Mouse (Mus musculus) heart, embryonic 10.5 days (tissue): ENCODE measurements around the gene Synpo2. TPM values are rescaled to one million over a fixed set of nuclear protein-coding genes. Genes with fewer than 3 reads are reported as not detected.

Source experiments
- DNase-seq: peaks from one replicate; pipeline ENCODE4 v3.0.0-alpha.2; 2017; ENCODE audit warnings: low spot score
- H3K27ac ChIP-seq: fragments of 300-500 bp; sonication (generic); 2 replicates; pipeline ENCODE4 v1.5.1; 2016; ENCODE audit warnings: mild to moderate bottlenecking
- H3K27me3 ChIP-seq: fragments of 300-500 bp; sonication (generic); 2 replicates; pipeline ENCODE4 v1.6.1; 2016; ENCODE audit warnings: mild to moderate bottlenecking; ENCODE audit not compliant: poor library complexity, insufficient read depth, severe bottlenecking
- H3K36me3 ChIP-seq: fragments of 300-500 bp; sonication (generic); 2 replicates; pipeline ENCODE4 v1.6.1; 2016; ENCODE audit warnings: mild to moderate bottlenecking, moderate library complexity
- H3K4me1 ChIP-seq: fragments of 300-500 bp; sonication (generic); 2 replicates; pipeline ENCODE4 v1.6.1; 2016; ENCODE audit warnings: mild to moderate bottlenecking
- H3K4me3 ChIP-seq: fragments of 300-500 bp; sonication (generic); 2 replicates; pipeline ENCODE4 v1.5.1; 2016; ENCODE audit warnings: mild to moderate bottlenecking, moderate library complexity
- H3K9me3 ChIP-seq: fragments of 300-500 bp; sonication (generic); 2 replicates; pipeline ENCODE4 v1.6.1; 2016; ENCODE audit warnings: mild to moderate bottlenecking, moderate library complexity
- WGBS: fragments of 180-500 bp; shearing (Covaris S2); methylation state at CpG from one replicate; pipeline ENCODE4 v1.1.7; 2016; 5-methylcytosine and 5-hydroxymethylcytosine counted together
- polyA plus RNA-seq: library from polyadenylated mRNA; unstranded; fragments of >200 nt; fragmentation: Nextera tagmentation; extraction: Ambion mirVana; gene quantifications from 2 replicates; pipeline ENCODE4 v1.2.1, GENCODE M21; 2016

Synpo2 gene
- polyA plus RNA-seq, 1 experiment from 2014 or later, result 17.7 TPM

DNA sequence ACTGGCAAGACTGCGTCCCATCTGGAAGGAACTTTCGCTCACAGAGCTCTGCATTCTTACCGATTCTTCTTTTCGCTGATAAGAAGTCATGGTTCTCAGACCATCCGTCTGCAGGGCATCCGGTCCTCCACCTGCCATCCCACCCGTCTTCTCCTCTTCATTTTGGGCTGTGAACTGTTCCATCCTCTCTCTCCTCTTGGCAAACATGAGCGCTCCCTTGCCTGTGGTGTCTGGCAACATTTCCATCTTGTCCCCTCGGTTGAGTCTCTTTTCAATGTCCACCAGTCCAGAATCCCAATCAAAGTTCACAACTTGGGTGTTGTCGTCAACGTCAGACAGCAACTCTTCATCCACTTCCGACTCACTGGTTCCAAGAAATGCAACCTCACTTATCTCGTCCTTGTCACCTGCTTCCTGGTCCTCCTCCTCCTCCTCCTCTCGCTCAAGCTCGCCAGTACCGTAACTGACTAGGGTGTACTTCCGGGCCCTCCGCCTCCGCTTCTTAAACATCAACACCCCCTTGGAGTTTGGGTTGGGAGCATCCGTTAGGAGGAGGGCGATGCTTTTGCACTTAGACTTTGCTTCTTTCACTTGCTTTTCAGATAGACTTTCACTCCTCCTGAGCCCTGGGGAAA lies 121.8 kb downstream of the Synpo2 start:
- WGBS, result 74% methylated on average over 21 of the region's 21 CpGs
- no peak overlapping the region for H3K4me3 ChIP-seq
- H3K27ac ChIP-seq, result 0 out of 2 replicates have a peak overlapping the region, but pooled peaks have one; percentile 16
- no peak for DNase-seq
- H3K27me3 ChIP-seq, result no peaks in the 10 kb centered on the region
- peaks cover 44% of the 10 kb centered on the region for H3K4me1 ChIP-seq
- H3K9me3 ChIP-seq, result no peaks in the 10 kb centered on the region
- peaks cover 37% of the 10 kb centered on the region for H3K36me3 ChIP-seq

DNA sequence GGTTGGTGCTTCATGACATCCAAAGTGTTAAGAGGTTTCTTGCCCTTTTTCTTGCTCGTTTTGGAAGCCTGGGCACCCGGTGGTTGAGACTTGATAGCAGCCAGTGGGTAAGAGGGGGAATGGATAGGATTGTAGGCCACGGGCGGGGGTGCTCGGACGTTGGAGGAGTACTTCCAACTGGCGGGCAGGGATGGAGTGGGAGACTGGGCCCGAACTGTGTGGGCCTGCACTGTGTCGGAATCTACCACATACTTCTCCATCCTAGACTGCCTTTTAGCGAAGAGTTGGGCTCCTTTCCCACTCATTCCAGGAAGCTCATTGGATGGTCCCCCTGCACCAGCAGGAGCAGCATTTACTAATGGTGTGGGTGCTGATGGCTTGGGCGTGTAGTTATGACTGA lies 123.2 kb downstream of the Synpo2 start:
- Histone ChIP-seq H3K4me1 (peaks cover 53% of the 10 kb centered on the region), H3K27me3 (no peaks in the 10 kb centered on the region), H3K4me3 (0 out of 2 replicates have a peak overlapping the region, but pooled peaks have one; percentile 8), H3K36me3 (peaks cover 37% of the 10 kb centered on the region), H3K27ac (peak overlapping the region; percentile 59), H3K9me3 (no peaks in the 10 kb centered on the region)
- WGBS, result 78% methylated on average over 11 of the region's 11 CpGs
- DNase-seq, result no peak

DNA sequence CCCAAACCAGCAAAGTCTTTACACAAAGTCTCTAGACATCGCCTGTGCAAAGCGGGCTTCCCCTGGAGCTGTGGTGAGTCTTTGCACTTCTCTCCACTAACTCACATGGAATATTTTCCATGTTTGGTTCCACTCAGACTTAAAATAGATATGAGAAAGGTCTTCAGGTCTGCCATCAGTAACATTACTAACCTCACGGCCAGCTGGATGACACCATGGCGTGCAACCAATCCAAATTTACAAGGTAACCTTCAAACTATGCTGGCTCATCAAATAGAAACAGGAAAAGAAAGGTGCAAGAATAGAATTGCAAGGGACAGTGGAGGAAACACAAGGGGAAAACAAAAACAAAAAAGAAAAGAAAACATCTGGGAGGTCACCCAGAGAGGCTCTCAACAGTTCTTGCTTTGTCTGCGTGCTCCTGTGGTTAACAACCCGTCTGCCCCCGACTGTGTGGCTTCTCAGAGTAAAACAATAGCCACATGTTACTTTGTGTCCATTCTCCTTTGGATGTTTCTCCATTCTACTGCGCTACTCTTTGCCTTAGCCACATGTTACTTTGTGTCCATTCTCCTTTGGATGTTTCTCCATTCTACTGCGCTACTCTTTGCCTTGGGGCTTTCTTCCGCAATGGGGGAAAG lies 124.8 kb downstream of the Synpo2 start:
- Histone ChIP-seq H3K27me3 (no peaks in the 10 kb centered on the region), H3K4me3 (no peak overlapping the region), H3K9me3 (no peaks in the 10 kb centered on the region), H3K4me1 (peaks cover 51% of the 10 kb centered on the region), H3K36me3 (peaks cover 37% of the 10 kb centered on the region), H3K27ac (no peak overlapping the region)
- DNase-seq, result peak; percentile 28
- WGBS, result 75% methylated on average over 10 of the region's 10 CpGs

DNA sequence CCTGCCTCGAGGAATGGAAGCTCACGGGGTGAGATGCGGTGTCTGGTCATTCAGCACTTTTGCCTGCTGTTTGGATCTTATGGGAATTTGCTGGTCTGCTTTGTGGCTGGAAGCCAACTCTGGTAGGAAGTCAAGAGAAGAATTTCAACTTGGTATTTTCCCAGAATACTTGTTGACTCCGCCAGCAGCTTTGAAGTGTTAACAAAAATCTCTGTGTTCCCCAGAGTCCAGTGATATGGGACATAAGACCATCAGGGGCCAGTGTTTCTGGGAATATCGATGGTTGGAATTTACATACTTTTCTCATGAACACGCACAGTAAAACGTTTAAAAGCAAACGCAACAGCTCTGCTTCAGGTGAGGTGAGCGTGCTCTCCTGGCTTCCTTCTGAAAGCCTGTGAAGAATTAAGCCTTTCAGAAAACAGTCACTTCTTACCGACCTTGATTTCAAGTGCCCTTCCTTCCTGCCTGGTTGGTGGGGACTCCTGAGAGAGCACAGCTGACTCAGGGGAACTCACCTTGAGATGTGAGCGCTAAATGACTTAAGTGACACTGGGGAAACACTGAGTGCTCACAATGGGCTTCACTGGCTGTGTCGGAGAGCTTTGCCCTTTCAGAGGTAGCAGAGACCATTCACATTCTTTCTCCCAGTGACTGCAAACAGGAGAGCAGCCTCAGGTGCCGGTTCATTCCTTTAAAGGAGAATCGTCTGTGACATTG lies 128.0 kb downstream of the Synpo2 start:
- 60% methylated on average over 14 of the region's 14 CpGs for WGBS
- Histone ChIP-seq H3K36me3 (peaks cover 22% of the 10 kb centered on the region), H3K9me3 (no peaks in the 10 kb centered on the region), H3K27me3 (no peaks in the 10 kb centered on the region), H3K4me3 (no peak overlapping the region), H3K27ac (peak overlapping the region; percentile 52; the same call in 1 of the 2 replicates), H3K4me1 (peaks cover 31% of the 10 kb centered on the region)
- peak; percentile 70 for DNase-seq

DNA sequence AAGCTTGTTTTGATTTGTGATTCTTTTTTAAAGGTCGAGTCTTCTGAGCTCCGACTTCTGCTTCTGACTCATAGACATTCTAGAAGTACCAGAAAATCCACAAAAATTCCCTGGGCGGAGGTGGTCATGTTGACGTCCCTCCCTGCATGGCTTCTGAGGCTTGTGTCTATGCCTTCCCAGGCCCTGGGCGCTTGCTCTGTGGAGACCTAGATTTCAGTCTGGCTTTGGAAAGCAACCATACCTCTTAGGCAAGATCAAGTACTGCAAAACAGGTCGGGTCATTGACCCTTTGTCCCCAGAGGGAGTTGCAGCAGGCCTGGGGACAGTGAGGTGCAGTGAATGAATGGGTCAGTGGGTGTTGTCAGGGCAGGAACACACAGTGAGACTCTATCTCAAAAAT lies 131.6 kb downstream of the Synpo2 start:
- H3K4me1 ChIP-seq, result peaks cover 15% of the 10 kb centered on the region
- 78% methylated on average over 6 of the region's 6 CpGs for WGBS
- no peaks in the 10 kb centered on the region for H3K9me3 ChIP-seq
- peak; percentile 38 for DNase-seq
- no peaks in the 10 kb centered on the region; the same call in 1 of the 2 replicates for H3K36me3 ChIP-seq
- H3K4me3 ChIP-seq, result no peak overlapping the region
- no peaks in the 10 kb centered on the region for H3K27me3 ChIP-seq
- H3K27ac ChIP-seq, result no peak overlapping the region

DNA sequence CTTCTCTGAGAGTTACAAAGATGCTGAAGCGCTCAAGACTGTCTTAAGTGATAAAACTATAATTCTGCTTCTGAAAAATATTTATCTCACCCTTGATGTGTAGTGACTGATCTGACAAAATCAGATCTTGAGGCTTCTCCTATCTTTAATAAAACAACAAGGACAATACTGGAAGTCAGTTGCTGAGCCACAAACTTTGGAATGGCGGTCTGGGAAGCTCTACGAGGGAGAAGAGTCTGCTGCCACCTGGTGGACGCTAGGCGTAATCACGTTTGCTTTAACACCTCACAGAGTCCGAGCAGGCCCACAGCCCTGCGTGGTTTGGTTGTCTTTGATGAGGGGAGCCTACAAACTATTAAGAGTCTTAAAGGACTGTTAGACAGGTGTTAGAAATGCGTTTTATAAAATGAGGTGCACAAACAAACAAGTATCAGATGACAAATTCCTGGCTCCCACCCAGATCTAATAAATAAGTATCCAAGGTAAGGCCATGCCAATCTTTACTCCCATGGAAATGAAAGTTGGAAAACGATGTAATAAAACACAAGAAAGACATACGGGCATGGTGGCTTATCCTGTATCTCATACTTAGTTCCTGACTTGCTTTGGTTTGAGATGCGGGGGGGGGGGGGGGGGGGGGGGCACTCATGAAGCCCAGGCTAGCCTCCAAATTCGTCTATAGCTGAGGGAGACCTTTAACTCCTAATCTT lies 132.6 kb downstream of the Synpo2 start:
- Histone ChIP-seq H3K4me1 (peaks cover 11% of the 10 kb centered on the region), H3K27me3 (no peaks in the 10 kb centered on the region), H3K9me3 (no peaks in the 10 kb centered on the region), H3K4me3 (no peak overlapping the region), H3K27ac (no peak overlapping the region), H3K36me3 (no peaks in the 10 kb centered on the region)
- DNase-seq, result peak; percentile 79
- 25% methylated on average over 13 of the region's 13 CpGs for WGBS

DNA sequence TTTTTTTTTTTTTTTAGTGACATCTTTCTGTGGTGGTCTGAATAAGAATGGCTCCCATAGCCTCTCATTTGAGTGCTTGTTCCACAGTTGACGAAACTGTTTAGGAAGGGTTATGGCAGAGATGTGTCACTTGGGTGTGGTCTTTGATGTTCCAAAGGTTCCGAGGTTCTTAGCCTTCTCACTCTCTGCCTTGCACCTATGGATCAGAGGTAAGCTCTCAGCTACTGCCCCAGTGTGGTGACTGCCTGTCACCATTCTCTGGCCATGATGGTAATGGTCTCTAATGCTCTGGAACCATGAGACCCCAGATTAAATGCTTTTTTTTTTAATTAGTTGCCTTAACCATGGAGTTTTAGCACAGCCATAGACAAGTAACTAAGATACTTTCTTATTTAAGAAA lies 134.2 kb downstream of the Synpo2 start:
- Histone ChIP-seq H3K27ac (no peak overlapping the region), H3K9me3 (no peaks in the 10 kb centered on the region), H3K4me1 (no peaks in the 10 kb centered on the region), H3K36me3 (no peaks in the 10 kb centered on the region), H3K4me3 (no peak overlapping the region), H3K27me3 (no peaks in the 10 kb centered on the region)
- peak; percentile 57 for DNase-seq
- 84% methylated on average over 2 of the region's 2 CpGs for WGBS

DNA sequence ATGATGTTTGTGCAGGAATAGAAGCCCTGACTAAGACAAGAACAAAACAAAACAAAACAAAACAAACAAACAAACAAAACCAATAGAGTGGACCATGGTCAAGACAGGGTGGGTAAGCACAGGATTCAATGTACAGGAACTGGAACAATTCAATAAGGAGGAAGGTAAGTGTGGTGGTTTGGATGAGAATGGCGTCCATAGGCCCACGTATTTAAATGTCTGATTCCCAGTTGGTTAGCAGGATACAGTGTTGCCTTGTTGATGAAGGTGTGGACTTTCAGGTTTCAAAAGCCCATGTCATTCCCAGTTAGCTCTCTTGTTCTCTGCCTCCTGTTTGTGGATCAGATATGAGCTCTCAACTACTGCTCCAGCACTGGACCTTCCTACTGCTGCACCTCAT lies 140.8 kb downstream of the Synpo2 start:
- Histone ChIP-seq H3K27me3 (no peaks in the 10 kb centered on the region), H3K4me1 (peaks cover 23% of the 10 kb centered on the region), H3K4me3 (no peak overlapping the region), H3K36me3 (no peaks in the 10 kb centered on the region), H3K9me3 (no peaks in the 10 kb centered on the region), H3K27ac (no peak overlapping the region)
- peak; percentile 13 for DNase-seq
- WGBS, result 87% methylated on average over 2 of the region's 2 CpGs

DNA sequence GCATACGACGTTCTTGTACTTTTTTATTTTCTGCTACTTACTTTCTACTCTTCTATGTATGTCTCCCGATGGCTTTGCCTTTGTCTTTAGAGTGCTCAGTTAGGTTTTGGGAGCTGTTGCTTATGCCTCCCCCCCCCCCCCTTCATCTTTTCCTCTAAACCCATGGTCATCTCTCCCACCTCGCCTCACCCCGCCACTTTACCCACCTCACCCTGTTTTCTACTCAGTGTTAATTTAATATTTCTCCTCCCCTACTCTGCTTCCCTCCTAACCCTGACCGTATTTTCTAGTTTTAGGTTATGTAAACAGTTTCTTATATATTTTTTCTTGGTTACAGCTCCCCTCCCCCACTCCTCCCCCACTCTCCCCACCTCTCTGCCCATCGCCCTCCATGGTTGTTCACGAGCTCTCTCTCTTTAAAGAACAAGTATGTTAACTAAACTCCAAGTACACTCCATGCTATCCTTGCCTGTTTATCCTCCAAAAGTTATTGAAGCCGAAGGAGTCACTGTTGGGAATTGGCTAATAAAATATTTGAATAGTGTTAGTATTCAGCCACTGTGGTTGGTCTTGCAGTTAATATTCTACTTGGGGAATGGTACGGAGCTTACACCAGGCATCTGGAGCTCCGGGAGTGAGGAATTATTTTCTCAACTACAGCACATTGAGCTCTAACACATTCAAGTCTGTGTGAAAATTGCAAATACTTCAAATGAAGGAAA lies 142.1 kb downstream of the Synpo2 start:
- peak overlapping the region; percentile 86 for H3K27ac ChIP-seq
- peak; percentile 41 for DNase-seq
- WGBS, result 77% methylated on average over 10 of the region's 11 CpGs

DNA sequence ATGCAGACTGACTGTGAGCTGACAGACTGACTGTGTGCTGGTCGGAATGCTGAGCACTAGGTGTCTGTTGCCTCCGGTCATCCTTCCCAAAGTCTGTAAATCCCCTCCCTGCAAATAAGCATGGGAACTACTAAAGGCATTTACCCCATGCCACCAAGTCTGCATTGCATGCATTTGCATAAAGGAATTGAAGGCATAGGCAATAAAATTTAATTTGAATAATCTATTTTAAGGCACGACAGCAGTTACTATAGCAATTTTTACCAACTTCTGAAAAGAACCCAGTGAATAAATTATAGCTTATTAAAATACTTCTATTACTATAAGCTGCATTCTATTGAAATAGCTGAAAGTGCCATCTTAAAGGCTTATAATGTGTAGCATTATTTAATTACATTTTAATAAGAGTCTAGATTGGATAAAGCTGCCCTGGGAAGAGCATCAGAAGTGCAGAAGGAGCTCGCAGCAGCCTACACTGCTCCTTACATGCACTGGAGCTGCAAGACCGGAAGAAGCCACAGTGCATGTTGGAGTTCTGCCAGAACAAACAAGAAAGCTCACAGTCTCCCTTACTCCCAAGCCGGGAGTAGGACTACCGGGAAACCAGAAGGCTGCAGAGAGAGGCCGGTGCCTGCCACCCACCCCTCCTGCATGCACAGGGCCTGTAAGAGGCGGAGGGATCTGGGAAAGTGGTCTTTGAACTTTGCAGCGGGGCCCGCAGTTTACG lies 142.9 kb downstream of the Synpo2 start:
- WGBS, result 49% methylated on average over 12 of the region's 12 CpGs
- H3K27me3 ChIP-seq, result no peaks in the 10 kb centered on the region
- DNase-seq, result peak; percentile 77
- no peak overlapping the region for H3K4me3 ChIP-seq
- H3K36me3 ChIP-seq, result no peaks in the 10 kb centered on the region
- peaks cover 32% of the 10 kb centered on the region for H3K4me1 ChIP-seq
- no peaks in the 10 kb centered on the region for H3K9me3 ChIP-seq
- peak overlapping the region; percentile 86 for H3K27ac ChIP-seq

More for the DNA sequence above, 142.1 kb downstream of the Synpo2 start:
- Histone ChIP-seq H3K36me3 (no peaks in the 10 kb centered on the region), H3K4me1 (peaks cover 32% of the 10 kb centered on the region), H3K9me3 (no peaks in the 10 kb centered on the region), H3K27me3 (no peaks in the 10 kb centered on the region), H3K4me3 (no peak overlapping the region)

DNA sequence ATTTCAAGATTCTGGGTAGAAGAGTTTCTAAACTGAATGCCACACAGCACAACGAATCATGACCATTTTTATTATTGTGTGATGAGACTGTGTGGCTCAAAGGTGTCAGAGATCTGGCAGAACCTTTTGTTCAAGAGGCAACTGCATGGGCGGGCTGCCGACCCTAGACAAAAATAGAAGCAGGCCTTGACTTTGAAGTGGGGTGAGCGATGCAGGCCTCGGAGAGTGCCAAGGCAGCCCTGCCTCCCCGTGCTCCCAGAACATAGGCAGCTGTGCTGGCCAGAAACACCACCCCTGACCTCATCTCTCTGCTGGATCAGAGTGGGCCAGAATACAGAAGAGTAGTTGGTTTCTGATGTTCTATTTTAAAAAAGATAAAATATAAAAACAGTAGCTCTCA lies 143.5 kb downstream of the Synpo2 start:
- Histone ChIP-seq H3K4me3 (no peak overlapping the region), H3K4me1 (peaks cover 32% of the 10 kb centered on the region), H3K27ac (peak overlapping the region; percentile 86), H3K36me3 (no peaks in the 10 kb centered on the region), H3K9me3 (no peaks in the 10 kb centered on the region), H3K27me3 (no peaks in the 10 kb centered on the region)
- 16% methylated on average over 6 of the region's 6 CpGs for WGBS
- peak; percentile 80 for DNase-seq
